27 mouse cellular contexts compared by ENCODE assay signal in the genomic region with DNA sequence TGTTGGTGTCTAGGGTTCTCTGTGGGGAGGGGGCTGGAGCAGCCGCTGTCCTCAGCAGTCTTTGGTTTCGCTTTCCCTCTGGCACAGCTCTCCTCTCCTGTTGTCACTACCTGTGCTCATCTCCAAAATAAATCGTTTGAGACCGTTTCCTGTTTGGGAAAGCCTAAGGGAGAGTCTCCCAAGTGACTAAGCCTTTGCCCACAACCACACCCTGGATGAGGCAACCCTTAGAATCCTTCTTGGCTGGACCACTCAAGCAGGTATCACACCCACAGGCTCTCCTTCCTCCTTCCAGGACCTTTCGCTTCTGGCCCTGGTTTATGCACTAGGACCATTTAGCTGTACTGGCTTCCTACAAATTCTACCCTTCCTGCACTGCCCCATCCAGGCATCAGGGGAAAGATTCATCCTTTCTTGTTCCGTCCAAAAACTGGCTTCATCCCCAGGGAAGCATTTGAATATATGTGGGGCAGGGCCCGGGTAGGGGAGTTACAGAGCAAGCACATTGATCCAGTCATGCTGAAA. TPM values are rescaled to one million over a fixed set of nuclear protein-coding genes. Genes with fewer than 3 reads are reported as not detected.
DNase-seq lines count a peak whose midpoint lies in the region; ATAC-seq and TF ChIP-seq lines count a peak whose summit lies in the region.
"Had no signal": no experiment of that assay in that cellular context is flagged by ENCODE, and none has a peak within 500 bp of the region (broad histone marks: within the 10 kb centered on the region; RNA-seq: fewer than 3 reads in every experiment).

No protein-coding gene starts in this region.

- H3K27me3 ChIP-seq in C2C12 (ENCODE audit: control insufficient read depth, insufficient read depth, insufficient read length), result no peaks in the 10 kb centered on the region
- H3K27me3 ChIP-seq in kidney, embryonic 14.5 days (ENCODE audit: control insufficient read depth, insufficient read depth, low read length), result no peaks in the 10 kb centered on the region
- H3K27me3 ChIP-seq: forebrain, embryonic 13.5 days; hindbrain, embryonic 12.5 days; hindbrain, embryonic 15.5 days had no signal

- DNase-seq in lung, postnatal 36 days, result peak; percentile 3
- no peak for DNase-seq in lung, postnatal 10 days
- peak; percentile 87 for DNase-seq in NIH3T3 (ENCODE audit: low read depth)
- no peak for DNase-seq in layer of hippocampus, adult 18-20 months (ENCODE audit: low spot score in 2 of 2)
- DNase-seq in adrenal gland, postnatal 4 days (ENCODE audit: low spot score in 2 of 2), result no peak
- DNase-seq: adrenal gland, adult 8-10 months; adrenal gland, postnatal 25 days; cerebellum, adult 18-20 months; cerebellum, adult 9-10 months; cerebellum, postnatal 14 days; gastrocnemius, postnatal 10 days; gastrocnemius, postnatal 36 days; heart, adult 11 months had no signal

- 66% methylated on average over 7 of the region's 7 CpGs for WGBS in kidney, embryonic 14.5 days

- H3K79me2 ChIP-seq in C2C12 (ENCODE audit: control insufficient read depth, insufficient read depth), result no peaks in the 10 kb centered on the region

- no peak overlapping the region for H3K4me3 ChIP-seq in C2C12 (ENCODE audit: insufficient read depth, poor library complexity, severe bottlenecking)
- no peak overlapping the region for H3K4me3 ChIP-seq in kidney, embryonic 14.5 days (ENCODE audit: low read length)
- H3K4me3 ChIP-seq: forebrain, embryonic 10.5 days; forebrain, embryonic 13.5 days; hindbrain, embryonic 12.5 days; hindbrain, embryonic 15.5 days had no signal

- no peak for TF ChIP-seq CTCF in C2C12 (IDR thresholded peaks at IDR 0.05; ENCODE audit: control insufficient read depth, insufficient read depth, insufficient read length)

- H3K36me3 ChIP-seq in C2C12 (ENCODE audit: control insufficient read depth, insufficient read depth), result no peaks in the 10 kb centered on the region
- no peaks in the 10 kb centered on the region for H3K36me3 ChIP-seq in kidney, embryonic 14.5 days (ENCODE audit: control insufficient read depth, insufficient read depth, low read length)
- H3K36me3 ChIP-seq: forebrain, embryonic 10.5 days; G1E; hindbrain, embryonic 12.5 days; hindbrain, embryonic 15.5 days had no signal

- no peak overlapping the region for H3K4me2 ChIP-seq in kidney, embryonic 14.5 days (replicated peaks; ENCODE audit: low read depth, low read length)
- H3K4me2 ChIP-seq: forebrain, embryonic 13.5 days; heart, embryonic 11.5 days; hindbrain, embryonic 12.5 days; hindbrain, embryonic 15.5 days had no signal

- ATAC-seq in kidney, embryonic 14.5 days (ENCODE audit: low FRiP score, low TSS enrichment), result no peak
- ATAC-seq: activated CD4-positive, CD25-positive, alpha-beta regulatory T cell, adult 4 months; forebrain, embryonic 13.5 days; forebrain, embryonic 16.5 days; inflammation-experienced regulatory T-cells, adult 6 months had no signal

- H3K79me3 ChIP-seq in C2C12 (ENCODE audit: low read depth), result no peaks in the 10 kb centered on the region

- H3K9ac ChIP-seq in kidney, embryonic 14.5 days (ENCODE audit: low read depth, low read length), result no peak overlapping the region
- H3K9ac ChIP-seq: forebrain, embryonic 13.5 days; hindbrain, embryonic 12.5 days; hindbrain, embryonic 15.5 days had no signal

- H3ac ChIP-seq in C2C12 (ENCODE audit: control insufficient read depth, insufficient read length, low read depth), result peak overlapping the region; percentile 8

- no peak overlapping the region for H3K27ac ChIP-seq in kidney, embryonic 14.5 days (ENCODE audit: low read depth, low read length)
- H3K27ac ChIP-seq: forebrain, embryonic 10.5 days; forebrain, embryonic 13.5 days; hindbrain, embryonic 12.5 days; hindbrain, embryonic 15.5 days had no signal

- no peaks in the 10 kb centered on the region for H3K9me3 ChIP-seq in kidney, embryonic 14.5 days (ENCODE audit: control insufficient read depth, low read length)
- H3K9me3 ChIP-seq: forebrain, embryonic 10.5 days; forebrain, embryonic 13.5 days; G1E; hindbrain, embryonic 12.5 days; hindbrain, embryonic 15.5 days had no signal

- no peaks in the 10 kb centered on the region for H3K4me1 ChIP-seq in kidney, embryonic 14.5 days (ENCODE audit: control insufficient read depth, insufficient read depth, low read length)
- H3K4me1 ChIP-seq: forebrain, embryonic 10.5 days; forebrain, embryonic 13.5 days; hindbrain, embryonic 12.5 days; hindbrain, embryonic 15.5 days had no signal

TF ChIP-seq in C2C12, 6 proteins besides CTCF, POLR2A, EP300 and RAD21:
- TF ChIP-seq FOSL1 (IDR thresholded peaks at IDR 0.05; ENCODE audit: insufficient read depth, low read length, poor library complexity, severe bottlenecking) (no peak), USF1 (IDR thresholded peaks at IDR 0.05; ENCODE audit: low read depth) (no peak), CEBPB (IDR thresholded peaks at IDR 0.05; ENCODE audit: low read depth) (peak; percentile 82), MAX (IDR thresholded peaks at IDR 0.05) (peak; percentile 11), MYOD1 (IDR thresholded peaks at IDR 0.05; ENCODE audit: control insufficient read depth, insufficient read length, low read depth) (no peak), MYOG (IDR thresholded peaks at IDR 0.05; ENCODE audit: control insufficient read depth, extremely low read depth, insufficient read length) (no peak)

RNA-seq across cellular contexts. Expression of a gene that starts 6.9 kb away (rescaled TPM):
- polyA plus RNA-seq in C2C12 (2012; fragmentation: generic; extraction: Trizol), result not detected
- total RNA-seq in layer of hippocampus, adult 18-20 months (2021), result not detected
- not detected for total RNA-seq in adrenal gland, postnatal 4 days (2021)
- 0.45 TPM in 1 of 2 replicates, not detected in the other for polyA plus RNA-seq in kidney, embryonic 14.5 days (2014; fragmentation: Nextera tagmentation; extraction: Ambion mirVana)
- total RNA-seq: adrenal gland, adult 8-10 months; adrenal gland, postnatal 25 days; G1E; gastrocnemius, adult 18-20 months; gastrocnemius, postnatal 10 days; gastrocnemius, postnatal 36 days; hematopoietic stem cell, adult 5-6 weeks had no signal
- polyA plus RNA-seq: activated CD4-positive, CD25-positive, alpha-beta regulatory T cell, adult 4 months; embryonic facial prominence, embryonic 14.5 days; forebrain, embryonic 16.5 days; G1E; inflammation-experienced regulatory T-cells, adult 6 months had no signal

RNA-seq across cellular contexts. Expression of a gene that starts 8.0 kb away (rescaled TPM):
- polyA plus RNA-seq in C2C12 (2012; fragmentation: generic; extraction: Trizol), result 1.2 TPM
- not detected for total RNA-seq in layer of hippocampus, adult 18-20 months (2021)
- under 1 TPM; 0.39 to 0.56 TPM for total RNA-seq in adrenal gland, postnatal 4 days (2021)
- polyA plus RNA-seq in kidney, embryonic 14.5 days (2014; fragmentation: Nextera tagmentation; extraction: Ambion mirVana), result not detected in 2 replicates
- total RNA-seq: adrenal gland, postnatal 25 days; G1E; gastrocnemius, adult 18-20 months; gastrocnemius, postnatal 10 days; gastrocnemius, postnatal 36 days; hematopoietic stem cell, adult 5-6 weeks had no signal
- polyA plus RNA-seq: activated CD4-positive, CD25-positive, alpha-beta regulatory T cell, adult 4 months; embryonic facial prominence, embryonic 14.5 days; forebrain, embryonic 10.5 days; forebrain, embryonic 13.5 days; forebrain, embryonic 16.5 days; G1E; inflammation-experienced regulatory T-cells, adult 6 months had no signal

RNA-seq across cellular contexts. Expression of a gene that starts 45.0 kb away (rescaled TPM):
- polyA plus RNA-seq in C2C12 (2012; fragmentation: generic; extraction: Trizol), result 11.5 TPM
- total RNA-seq in layer of hippocampus, adult 18-20 months (2021), result 10 to 100 TPM; 79.0 to 82.0 TPM
- 10 to 100 TPM; 21.0 to 23.6 TPM for total RNA-seq in adrenal gland, postnatal 4 days (2021)
- polyA plus RNA-seq in kidney, embryonic 14.5 days (2014; fragmentation: Nextera tagmentation; extraction: Ambion mirVana), result 4.0 and 6.0 TPM in 2 replicates

RNA-seq across cellular contexts. Expression of a gene that starts 45.2 kb away (rescaled TPM):
- polyA plus RNA-seq in C2C12 (2012; fragmentation: generic; extraction: Trizol), result 16.1 TPM
- total RNA-seq in layer of hippocampus, adult 18-20 months (2021), result 10 to 100 TPM; 28.0 to 30.8 TPM
- 10 to 100 TPM; 47.0 to 56.6 TPM for total RNA-seq in adrenal gland, postnatal 4 days (2021)
- 11.8 and 19.7 TPM in 2 replicates for polyA plus RNA-seq in kidney, embryonic 14.5 days (2014; fragmentation: Nextera tagmentation; extraction: Ambion mirVana)

RNA-seq across cellular contexts. Expression of a gene that starts 52.9 kb away (rescaled TPM):
- polyA plus RNA-seq in C2C12 (2012; fragmentation: generic; extraction: Trizol), result 46.5 TPM
- 10 to 100 TPM; 28.2 to 30.1 TPM for total RNA-seq in layer of hippocampus, adult 18-20 months (2021)
- total RNA-seq in adrenal gland, postnatal 4 days (2021), result 10 to 100 TPM; 52.3 to 53.8 TPM
- polyA plus RNA-seq in kidney, embryonic 14.5 days (2014; fragmentation: Nextera tagmentation; extraction: Ambion mirVana), result 19.0 and 22.1 TPM in 2 replicates

Comparison
In these comparisons a context has a peak if more than half of its experiments do, and no peak if none do; other contexts are left out.
1. DNase-seq: peak in lung, postnatal 36 days (single experiment) and NIH3T3 (single experiment); none in lung, postnatal 10 days (single experiment), layer of hippocampus, adult 18-20 months (0 of 2) and adrenal gland, postnatal 4 days (0 of 2).